Mouse (Mus musculus) bone marrow, adult 2 months (tissue): ENCODE results near the gene Dctpp1.

Experiments
- CTCF ChIP-seq: fragments of 200-500 bp; IDR thresholded peaks from 2 replicates; pipeline ENCODE4 v1.5.1; 2011; ENCODE audit warnings: low read length, control low read depth; ENCODE audit not compliant: control insufficient read depth, insufficient read depth
- POLR2A ChIP-seq: fragments of 200-500 bp; IDR thresholded peaks from 2 replicates; pipeline ENCODE4 v1.6.1; 2011; ENCODE audit warnings: low read depth, mild to moderate bottlenecking, control low read depth, low read length, borderline replicate concordance; ENCODE audit not compliant: control insufficient read depth

DNA sequence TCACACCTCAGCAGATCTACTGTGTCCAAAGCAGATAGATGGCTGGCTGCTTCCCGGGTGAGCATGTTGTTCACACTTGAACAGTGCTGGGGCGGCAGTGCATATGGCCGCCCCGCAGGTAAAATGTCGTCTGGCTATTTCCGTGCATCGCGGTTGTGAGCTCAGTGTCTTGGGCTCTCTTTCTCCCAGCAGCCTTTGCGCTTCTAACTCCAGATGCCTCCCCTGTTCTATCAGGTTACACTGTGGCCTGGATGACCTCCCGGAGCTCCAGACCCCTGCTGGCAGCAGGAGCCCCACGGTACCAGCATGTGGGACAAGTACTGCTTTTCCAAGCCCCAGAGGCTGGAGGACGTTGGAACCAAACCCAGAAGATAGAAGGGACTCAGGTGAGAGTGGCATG is 49.4 kb upstream of the Dctpp1 start:
- TF ChIP-seq CTCF: no peak
- TF ChIP-seq POLR2A: no peak
